Mouse (Mus musculus) C2C12 (cell line): ENCODE results near the gene Plce1.

Source experiments
- CTCF ChIP-seq: IDR thresholded peaks from one replicate; pipeline ENCODE4 v1.5.1; 2011; ENCODE audit not compliant: control insufficient read depth, insufficient read depth, insufficient read length
- USF1 ChIP-seq: IDR thresholded peaks from one replicate; pipeline ENCODE4 v1.6.1; 2011; ENCODE audit warnings: low read depth, mild to moderate bottlenecking, control low read depth, moderate library complexity

DNA sequence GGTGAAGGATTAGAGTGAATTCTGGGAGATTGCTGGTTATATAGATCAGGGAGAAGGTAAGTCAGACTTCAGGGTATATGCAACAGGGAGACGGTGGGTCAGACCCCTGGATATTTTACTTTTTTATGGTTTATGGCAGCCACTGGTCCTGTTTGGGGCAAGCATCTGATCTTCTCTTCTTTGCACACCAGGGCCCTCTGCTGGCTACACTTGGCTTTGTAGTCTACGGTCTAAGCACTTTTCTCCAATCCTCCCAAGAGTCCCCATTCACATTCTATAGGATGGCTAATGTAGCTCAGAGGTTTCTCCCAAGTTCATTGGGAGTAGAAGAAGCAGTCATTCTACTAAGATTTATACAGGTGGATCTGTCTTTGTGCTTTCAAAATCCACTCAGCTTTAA lies 228.5 kb downstream of the Plce1 start:
- no peak for TF ChIP-seq CTCF
- TF ChIP-seq USF1 = no peak
